Mouse (Mus musculus): ENCODE data around the gene Lce1a1.
"Not testable (repeated sequence)": the region's sequence is repeated elsewhere in the genome, so short reads cannot be mapped to it uniquely, and the experiment has no call there.

Gene Lce1a1

GRCm38 (mm10) chr3:92648207-92648606, at the start of gene Lce1a1:
Gene Lce1a1, minus strand, starts transcription at chr3:92648307.
- in situ Hi-C loops (cut with MseI, MboI): no loop called here

- in situ Hi-C loops (cut with MseI, MboI): no loop called here
Measured at GRCm38 (mm10) chr3:92694613-92695012, 46.5 kb upstream of the Lce1a1 start.

GRCm38 (mm10) chr3:92691688-92692087, 43.6 kb upstream of the Lce1a1 start:
- in situ Hi-C loops (cut with MseI, MboI): no loop called here

GRCm38 (mm10) chr3:92689154-92689553, 41.0 kb upstream of the Lce1a1 start:
- in situ Hi-C loops (cut with MseI, MboI): not testable (repeated sequence)

- in situ Hi-C loops (cut with MseI, MboI): no loop called here
Measured at GRCm38 (mm10) chr3:92687110-92687509, 39.0 kb upstream of the Lce1a1 start, which contains the start of gene Lce1d. Gene Lce1d, minus strand, starts transcription at chr3:92687210.

GRCm38 (mm10) chr3:92678947-92679346, 30.8 kb upstream of the Lce1a1 start, which contains the start of gene Lce1c:
Gene Lce1c, plus strand, starts transcription at chr3:92679247.
- in situ Hi-C loops (cut with MseI, MboI): no loop called here

- in situ Hi-C loops (cut with MseI, MboI): no loop called here
Measured at GRCm38 (mm10) chr3:92670215-92670614, 22.1 kb upstream of the Lce1a1 start, which contains the start of gene Lce1a2. Gene Lce1a2, minus strand, starts transcription at chr3:92670315.

- in situ Hi-C loops (cut with MseI, MboI): no loop called here
Measured at GRCm38 (mm10) chr3:92656826-92657225, 8.7 kb upstream of the Lce1a1 start, which contains the start of gene Lce1b. Gene Lce1b, minus strand, starts transcription at chr3:92656926.

GRCm38 (mm10) chr3:92639854-92640253, 8.3 kb downstream of the Lce1a1 start:
- in situ Hi-C loops (cut with MseI, MboI): no loop called here

GRCm38 (mm10) chr3:92638653-92638991, 9.5 kb downstream of the Lce1a1 start:
- in situ Hi-C loops (cut with MseI, MboI): no loop called here

GRCm38 (mm10) chr3:92637745-92638652, 10.1 kb downstream of the Lce1a1 start:
- in situ Hi-C loops (cut with MseI, MboI): no loop called here

GRCm38 (mm10) chr3:92621560-92621959, 26.5 kb downstream of the Lce1a1 start, which contains the start of gene Lce6a:
Gene Lce6a, minus strand, starts transcription at chr3:92621660.
- in situ Hi-C loops (cut with MseI, MboI): no loop called here

- in situ Hi-C loops (cut with MseI, MboI): no loop called here
Measured at GRCm38 (mm10) chr3:92609804-92610203, 38.3 kb downstream of the Lce1a1 start.

- in situ Hi-C loops (cut with MseI, MboI): no loop called here
Measured at GRCm38 (mm10) chr3:92607392-92607791, 40.7 kb downstream of the Lce1a1 start, which contains the start of gene 2210017I01Rik. Gene 2210017I01Rik, minus strand, starts transcription at chr3:92607492.

GRCm38 (mm10) chr3:92602169-92602568, 45.9 kb downstream of the Lce1a1 start:
- in situ Hi-C loops (cut with MseI, MboI): no loop called here

- in situ Hi-C loops (cut with MseI, MboI): no loop called here
Measured at GRCm38 (mm10) chr3:92600456-92600855, 47.7 kb downstream of the Lce1a1 start.

- in situ Hi-C loops (cut with MseI, MboI): no loop called here
Measured at GRCm38 (mm10) chr3:92599973-92600372, 48.1 kb downstream of the Lce1a1 start.

GRCm38 (mm10) chr3:92598429-92598828, 49.7 kb downstream of the Lce1a1 start:
- in situ Hi-C loops (cut with MseI, MboI): no loop called here
